Mouse (Mus musculus) kidney, adult 18-20 months (tissue): ENCODE data around the gene Ctnnd2.

Experiments
- DNase-seq: peaks from one replicate; pipeline ENCODE4 v3.0.0; 2021

The Ctnnd2 gene

DNA sequence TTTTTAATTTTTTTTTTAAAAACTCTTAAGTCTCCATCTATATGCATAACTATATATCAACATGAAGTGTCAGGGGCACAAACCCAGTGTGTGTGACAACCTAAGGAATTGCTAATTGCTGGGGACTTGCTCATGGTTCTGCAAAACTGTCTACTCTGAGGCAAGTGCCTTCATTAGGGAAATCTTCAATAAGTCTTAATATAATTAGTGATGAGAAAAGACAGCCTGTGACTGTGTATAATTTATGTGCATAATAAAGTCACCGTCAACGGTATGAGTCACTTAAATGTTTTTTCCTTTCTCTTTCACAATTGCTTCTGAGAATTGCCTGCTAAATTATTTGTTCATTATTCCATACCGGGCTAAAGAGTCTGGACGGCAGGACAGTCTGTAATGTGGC lies 228.7 kb downstream of the Ctnnd2 start:
- DNase-seq = no peak

DNA sequence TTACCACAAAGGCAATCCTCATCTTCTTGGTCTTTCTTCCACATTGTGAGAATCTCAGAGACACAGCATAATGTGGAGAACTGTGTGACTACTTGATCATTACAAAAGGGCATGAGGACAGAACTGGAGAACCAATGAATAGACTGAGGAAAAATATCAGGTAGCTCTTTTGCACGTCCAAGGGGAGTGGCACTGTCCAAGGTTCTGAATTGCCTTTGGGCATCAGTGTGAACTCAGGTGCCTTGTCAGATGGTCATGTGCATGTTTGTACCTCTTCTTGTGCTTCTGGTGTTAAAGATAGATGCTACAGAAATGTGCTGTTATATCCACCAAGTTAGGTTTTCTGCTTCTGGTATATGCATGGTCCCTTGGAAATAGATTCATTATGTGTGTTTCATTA lies 233.9 kb downstream of the Ctnnd2 start:
- DNase-seq = no peak

DNA sequence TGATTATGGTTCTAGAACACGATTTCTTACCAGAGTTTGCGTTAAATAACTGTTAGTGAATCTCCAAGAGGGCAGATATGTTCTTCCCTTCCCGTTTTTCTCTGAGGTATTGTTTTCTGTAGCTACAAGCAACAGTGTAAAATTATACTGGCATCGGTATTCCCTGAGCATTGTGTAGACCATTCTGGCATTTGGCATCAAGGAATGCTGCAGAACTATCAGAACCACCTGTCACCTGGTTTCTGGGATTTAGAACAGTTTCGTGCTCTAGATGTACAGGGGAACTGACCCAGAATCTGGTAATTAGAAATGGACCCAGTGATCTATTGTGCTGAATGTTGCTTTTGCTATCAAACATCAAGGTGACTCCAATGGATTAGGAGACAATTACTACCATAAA lies 250.8 kb downstream of the Ctnnd2 start:
- no peak for DNase-seq

DNA sequence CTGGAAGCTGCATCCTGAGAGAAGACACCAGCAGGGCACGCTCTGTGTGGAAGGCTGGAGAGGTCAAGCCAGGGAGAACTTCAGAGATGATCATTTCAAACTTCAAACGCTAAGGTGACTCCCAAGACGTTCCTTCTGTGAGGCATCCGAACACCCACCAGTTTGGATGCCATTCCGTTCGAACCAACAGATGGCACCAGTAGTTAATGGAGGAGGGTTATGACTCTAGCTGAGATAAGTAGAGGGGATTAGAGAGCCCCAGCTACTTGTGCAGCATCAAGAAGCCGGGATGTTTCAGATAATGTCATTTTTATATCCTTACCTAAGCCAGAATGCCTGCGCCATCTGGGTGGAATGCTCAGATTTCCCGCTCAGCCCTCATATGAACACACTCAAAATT lies 251.9 kb downstream of the Ctnnd2 start:
- no peak for DNase-seq

DNA sequence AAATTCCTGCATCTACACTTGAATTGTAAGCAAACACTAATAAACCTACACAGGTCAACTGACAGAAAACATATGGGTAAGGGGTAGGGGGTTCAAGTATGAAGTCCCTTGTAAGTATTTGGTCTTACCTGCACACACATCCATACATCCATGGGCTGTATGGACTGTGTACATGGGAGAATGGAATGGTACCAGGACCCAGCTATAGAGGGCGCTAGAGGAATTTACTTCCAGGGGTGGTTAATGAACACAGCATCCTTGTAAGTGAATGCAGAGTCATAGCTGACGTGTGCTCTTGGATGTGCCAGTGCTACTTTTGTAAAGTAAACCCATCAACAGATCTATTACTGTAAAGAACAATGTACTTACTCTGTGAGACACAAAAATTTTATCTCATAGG lies 254.9 kb downstream of the Ctnnd2 start:
- DNase-seq = peak; percentile 11

DNA sequence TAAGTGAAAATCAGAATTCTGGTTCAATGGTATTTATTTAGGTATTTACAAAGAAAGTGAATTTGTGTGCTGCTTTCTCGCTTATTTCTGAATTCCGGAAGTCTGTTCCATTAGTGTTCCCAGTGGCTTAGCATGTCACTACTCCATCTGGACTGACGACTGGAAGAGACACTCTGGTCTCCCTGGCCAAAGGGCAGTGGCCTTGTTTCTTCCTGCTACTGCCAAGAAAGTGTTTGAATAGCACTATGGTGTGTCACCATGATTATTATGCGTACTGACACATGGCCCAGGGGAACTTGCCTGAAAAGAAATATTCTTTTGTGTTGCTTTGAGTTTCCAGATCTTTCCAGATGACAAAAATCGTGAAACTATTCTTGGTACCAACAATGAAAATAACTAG lies 266.7 kb downstream of the Ctnnd2 start:
- no peak for DNase-seq

DNA sequence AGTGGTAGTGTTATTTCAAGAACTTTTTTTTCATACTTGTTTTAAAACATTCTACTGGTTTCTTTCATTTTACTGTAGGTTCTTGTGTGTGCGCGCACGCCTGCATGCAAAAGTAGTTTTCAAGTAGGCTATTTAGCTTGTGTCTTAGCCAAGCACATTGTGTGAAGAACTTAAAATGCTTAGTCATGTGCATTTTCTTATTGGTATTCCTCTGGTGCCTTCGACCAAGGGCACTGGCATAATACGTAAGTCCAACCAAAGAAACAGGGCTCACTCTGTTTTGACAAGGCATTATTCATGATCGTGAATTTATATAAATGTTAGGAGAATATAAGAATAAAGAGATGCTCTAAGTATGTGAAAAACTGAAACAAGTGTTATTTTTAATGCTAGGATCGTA lies 278.4 kb downstream of the Ctnnd2 start:
- no peak for DNase-seq

DNA sequence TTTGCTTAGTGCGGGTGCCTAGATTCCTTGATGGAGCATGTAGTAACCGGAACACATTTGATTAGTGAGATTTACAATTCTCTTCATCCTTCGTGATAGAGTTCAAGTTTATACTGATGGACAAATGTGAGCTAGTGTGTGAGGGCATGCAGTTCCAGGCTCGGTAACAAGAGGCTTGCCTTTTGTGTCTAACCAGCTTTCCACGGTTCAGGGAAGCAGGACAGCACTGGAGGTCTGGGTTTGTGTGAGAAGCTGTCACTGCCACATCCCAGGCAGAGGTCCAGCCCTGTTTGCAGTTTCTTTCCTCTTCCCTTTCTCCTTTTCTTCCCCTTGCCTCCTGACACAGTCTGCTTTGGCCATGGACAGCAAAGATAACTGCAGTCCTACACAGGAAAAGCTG lies 279.5 kb downstream of the Ctnnd2 start:
- DNase-seq = no peak

DNA sequence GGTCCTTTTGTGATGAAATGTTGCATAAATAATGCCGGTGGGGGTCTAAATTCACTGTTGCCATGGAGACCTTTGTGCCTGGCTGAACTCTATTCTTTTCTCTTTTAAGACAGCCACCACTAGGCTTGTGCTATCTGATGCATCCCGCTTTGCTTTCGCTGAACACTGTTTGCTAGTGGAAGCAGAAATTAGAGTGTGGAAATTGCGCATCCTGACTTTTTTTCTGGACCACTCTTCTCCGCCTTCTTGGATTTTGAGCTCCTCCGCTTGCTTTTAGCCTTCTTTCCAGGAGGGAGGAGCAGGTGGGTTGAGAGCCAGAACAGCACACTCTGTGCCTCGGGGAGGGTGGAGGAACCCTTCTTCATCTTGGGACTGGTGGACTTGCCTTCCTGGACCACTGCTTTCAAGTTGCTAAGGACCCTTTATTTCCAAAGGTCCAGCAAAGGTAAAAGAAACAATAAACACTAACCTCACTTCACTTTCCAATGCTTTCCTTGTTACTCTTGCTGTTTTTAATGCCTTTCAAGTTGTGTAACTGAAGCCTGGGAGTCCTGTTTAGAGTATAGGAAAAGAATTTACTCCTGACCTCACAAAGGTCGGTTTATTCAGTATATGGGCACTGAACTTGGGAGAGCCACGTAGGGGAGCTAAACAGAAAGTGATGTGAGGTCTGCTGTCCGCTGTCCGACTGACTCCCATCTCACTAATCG lies 285.3 kb downstream of the Ctnnd2 start:
- no peak for DNase-seq

DNA sequence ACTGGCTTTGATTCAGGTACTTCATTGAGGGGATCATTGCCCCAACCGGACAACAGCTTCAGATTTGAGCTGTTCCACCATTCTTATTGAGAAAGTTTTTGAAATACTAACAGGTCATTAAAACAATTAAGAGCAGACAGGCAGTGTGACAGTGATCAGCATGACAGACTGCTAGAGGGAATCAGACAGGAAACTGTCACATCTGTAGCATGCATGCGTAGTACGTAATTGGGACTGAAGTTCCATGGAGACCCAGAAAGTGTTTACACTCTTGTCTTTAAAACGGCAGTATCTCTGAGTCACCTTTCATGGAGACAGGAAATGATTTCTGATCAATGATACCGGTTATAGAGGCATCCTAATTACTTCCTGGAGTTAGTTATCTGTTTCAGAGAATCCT lies 286.3 kb downstream of the Ctnnd2 start:
- DNase-seq = no peak

DNA sequence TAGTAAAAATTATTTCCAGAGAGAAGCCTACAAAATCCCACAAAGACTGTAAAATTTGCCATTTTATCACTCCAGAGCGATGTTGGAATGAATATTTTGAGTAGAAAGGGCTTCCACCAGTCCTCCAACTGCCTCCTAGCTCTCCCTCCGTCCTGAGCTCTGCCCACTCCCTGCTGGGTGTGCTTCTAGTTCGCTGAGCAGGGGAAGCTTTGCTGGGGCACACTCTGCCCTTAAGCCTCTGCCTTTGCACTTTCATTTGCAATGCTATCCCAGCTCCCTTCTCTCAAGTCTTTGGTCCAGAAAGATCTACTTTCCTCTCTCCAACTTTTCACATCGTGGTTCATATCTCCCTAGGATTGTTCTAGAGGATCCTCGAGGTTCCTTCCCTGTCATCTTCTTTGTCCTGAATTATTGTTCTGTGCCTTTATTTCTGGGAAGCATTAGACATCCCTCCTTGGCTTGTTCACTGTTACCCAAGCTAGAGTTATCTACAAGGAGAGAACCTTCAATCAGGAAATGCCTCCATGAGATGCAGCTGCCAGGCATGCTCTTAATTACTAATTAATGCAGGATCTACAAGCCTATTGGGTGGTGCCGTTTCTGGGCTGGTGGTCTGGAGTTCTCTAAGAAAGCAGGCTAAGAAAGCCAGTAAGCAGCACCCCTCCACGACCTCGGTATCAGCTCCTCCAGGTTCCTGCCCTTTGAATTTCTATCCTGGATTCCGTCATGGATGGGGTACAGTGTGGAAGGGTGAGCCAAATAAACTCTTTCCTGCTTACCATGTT lies 288.1 kb downstream of the Ctnnd2 start:
- DNase-seq = no peak

DNA sequence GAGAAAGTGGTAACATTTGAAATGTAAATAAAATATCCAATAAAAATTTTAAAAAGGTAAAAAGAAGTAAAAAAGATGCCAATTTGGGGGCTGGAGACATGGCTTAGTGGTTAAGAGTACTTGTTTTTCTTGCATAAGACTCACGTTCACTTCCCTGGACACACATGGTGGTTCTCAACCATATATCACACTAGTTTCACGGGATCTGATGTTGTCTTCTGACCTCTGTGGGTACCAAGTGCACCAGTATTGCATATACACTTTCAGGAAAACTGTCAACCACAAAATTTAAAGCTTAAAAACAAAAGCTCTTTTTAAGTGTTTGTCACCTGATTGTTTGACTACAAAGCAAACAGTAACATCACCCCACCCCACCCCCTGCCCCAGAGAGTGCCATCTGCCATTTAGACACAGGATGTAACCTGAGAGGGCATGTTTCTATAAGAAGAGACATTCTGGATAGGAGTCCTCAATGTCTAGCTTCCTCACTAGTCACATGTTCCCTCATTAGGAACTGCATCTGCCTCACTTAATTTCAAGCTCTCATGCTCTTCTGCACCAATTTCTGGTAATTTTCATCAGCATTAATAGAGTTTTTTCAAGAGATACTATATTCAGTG lies 290.5 kb downstream of the Ctnnd2 start:
- no peak for DNase-seq

DNA sequence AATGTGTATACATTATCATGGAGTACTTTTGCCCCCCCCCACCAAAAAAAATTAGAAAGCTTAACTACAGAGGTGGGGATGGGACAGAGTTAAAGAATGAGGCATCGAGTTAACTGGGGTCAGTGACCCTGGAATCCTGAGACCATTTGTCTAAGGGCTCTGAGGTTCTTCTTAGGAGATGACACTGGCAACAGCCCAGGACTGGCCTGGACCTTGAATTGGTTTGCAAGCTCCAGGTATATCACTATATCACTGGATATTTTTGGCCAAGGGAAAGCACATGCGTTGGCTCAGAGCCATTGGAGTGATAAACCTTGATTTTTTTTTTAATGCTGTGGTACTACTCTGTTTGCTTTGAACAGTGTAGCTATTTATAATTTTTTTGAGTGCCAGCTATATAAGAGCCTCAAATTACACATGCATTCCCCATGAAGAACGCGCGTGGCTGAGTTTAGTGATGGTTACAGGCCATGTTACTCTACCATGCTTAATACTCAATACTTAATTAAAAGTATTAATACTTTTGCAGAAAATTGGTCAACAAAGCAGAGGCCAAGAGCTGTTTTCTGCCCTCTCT lies 291.2 kb downstream of the Ctnnd2 start:
- no peak for DNase-seq

DNA sequence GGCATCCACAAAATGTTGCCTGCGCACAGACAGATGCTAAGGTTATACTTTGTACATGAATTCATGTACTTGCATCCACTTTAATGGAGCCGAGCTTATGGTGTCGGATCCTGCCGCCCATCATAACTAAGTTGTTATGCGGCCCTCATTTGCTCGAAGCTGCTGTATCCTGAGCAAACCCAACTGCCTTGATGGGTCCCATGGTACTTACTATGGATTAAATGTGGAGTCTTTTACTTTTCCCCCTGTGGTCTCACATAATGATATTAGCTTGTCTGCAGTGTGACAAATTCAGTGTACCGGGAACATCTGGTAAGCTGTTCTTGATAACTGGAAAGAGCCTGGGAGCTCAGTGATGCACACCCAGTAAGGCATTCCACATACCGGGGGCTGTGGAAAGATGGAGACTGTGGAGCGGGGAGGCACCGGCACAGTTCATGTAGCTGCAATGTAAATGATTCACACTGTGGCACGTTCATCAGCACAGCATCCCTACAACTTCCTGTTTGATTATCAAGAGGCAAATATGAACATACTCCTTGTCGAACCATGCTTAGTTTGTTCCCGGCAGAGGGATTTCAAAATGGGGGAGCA lies 294.7 kb downstream of the Ctnnd2 start:
- no peak for DNase-seq

DNA sequence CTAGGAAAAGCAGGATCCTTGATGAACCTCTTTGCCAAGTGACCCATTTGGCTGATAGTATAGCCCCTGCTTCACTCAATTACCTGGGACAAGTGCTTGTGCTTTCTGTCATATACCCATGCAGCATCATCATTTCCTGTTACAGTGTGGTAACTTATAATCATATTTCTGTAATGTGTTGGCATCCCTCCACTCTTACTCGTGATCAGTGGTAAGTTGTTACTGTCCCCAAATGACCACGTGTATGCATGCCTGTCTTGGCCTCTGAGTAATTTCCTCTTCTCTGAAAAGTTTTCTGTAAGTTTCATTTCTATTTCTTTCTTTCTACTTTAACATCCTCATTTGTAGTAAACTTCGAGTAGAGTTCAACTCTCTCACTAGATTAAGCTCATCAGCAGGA lies 296.4 kb downstream of the Ctnnd2 start:
- DNase-seq = no peak

DNA sequence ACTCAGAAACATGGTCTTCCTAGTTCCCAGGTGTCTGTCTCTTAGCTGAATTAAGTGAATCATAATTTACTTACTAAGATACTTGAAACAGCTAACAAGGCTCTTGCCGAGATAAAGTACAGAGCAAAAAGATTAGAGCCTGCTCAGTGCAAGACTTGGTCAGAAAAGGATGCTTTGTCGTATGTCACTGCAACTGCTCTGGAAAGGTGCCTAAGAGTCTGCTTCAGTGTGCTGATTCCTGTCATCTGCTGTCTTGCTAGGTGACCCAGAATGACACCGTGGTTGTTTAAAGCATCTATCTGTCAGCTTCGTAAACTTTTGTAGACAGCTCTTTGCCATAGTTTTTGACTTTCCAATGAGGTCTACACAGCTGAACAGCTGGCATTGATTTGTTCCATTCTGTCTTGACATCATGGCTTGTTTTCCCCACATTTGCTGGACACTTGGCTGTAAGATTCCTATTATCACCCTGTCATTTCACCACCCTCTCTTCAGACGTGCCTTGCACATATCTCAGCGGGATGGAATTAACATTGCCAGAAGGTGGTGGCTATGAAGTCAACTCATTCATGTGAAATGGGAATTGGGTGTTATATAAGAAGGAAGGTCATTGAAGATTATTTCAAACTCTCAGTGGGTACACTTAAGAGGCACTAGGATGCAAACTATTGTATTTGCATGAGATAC lies 299.0 kb downstream of the Ctnnd2 start:
- no peak for DNase-seq

DNA sequence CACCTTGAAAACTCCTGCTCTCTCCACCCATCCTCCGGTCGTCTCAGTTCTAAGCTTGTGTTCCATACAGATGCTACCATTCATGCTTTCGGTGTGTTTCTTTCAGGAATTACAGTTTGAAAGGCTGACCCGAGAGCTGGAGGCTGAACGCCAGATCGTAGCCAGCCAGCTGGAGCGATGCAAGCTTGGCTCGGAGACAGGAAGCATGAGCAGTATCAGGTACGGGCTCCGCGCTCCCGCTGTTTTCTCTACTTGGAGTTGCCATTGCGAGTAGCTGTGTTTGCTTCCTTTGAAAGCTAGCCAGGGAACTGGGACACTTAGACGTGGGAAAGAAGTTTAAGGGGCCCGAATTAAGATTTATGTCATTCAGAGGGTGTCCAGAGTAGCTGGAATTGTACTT lies 308.3 kb downstream of the Ctnnd2 start:
- no peak for DNase-seq

DNA sequence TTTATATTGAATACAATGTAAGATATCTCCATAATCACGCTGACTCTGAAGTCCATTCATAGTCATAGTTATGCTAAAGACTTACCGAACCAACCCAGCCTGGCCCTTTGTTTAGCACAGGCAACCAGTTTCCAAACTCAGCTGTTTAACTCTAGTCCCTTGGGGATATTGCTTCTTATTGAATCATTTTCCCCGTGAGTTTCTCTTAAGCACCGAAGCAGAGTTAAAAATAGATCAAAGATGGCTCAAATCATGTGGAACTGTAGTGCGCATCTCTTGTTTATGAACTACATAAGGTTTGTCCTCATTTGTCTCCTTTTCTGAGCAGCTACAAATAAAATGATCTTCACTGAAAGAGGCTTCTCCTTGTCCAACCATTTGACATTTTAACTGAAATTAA lies 334.1 kb downstream of the Ctnnd2 start:
- DNase-seq = no peak

DNA sequence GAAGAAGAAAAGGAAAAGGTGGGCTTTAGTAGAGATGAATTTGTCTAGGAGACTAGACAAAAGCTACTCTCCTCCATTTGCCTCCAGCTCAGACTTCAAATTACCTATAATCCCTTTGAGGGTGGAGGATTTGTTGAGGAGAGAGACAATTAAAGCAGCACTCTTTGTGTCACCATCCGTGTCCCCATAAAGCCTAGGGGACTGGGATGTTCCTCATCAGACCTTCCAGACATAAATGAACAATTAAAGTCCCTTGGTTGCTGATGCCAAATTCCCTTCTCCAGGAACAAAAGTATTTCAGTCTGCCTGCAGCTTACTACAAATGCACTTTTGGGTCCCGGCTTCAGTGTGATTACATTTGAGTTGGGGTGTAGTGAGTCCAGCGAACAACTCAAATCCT lies 340.1 kb downstream of the Ctnnd2 start:
- no peak for DNase-seq

DNA sequence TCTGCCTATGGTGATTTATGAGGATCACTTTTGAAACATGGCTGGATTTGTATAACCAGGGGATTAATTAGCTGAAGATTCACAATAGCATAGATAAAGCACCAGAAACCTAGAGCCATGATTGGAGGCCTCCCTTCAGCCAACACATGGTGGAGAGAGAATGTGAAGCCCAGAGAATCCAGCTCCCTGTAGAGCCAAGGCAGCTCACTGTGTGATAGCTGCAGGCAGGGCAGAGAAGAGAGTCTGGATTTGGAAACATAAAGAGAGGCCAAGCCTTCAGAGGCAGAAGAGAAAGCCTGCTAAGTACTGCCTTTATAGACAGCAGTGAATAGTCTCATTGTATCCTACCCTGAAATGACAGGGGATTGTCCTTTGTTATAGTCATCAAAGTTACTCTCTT lies 340.7 kb downstream of the Ctnnd2 start:
- no peak for DNase-seq

DNA sequence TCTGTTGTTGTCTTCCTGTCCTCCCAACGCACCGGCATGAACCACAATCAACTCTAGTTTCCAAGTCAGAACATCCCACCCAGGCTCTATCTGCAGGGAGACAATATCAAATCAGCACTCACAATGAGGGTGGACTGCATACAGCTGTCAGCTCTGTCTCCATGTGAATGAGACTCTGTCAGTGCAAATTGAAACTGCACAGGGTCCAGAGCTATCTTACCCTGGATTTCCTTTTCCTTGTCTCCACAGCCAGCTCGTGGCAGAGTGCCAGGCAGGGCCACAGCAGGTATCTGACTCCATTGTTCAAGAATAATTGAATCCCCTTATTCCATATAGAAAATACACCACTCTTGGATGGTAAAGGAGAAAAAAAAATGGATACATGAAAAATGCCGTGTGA lies 343.0 kb downstream of the Ctnnd2 start:
- DNase-seq = no peak

DNA sequence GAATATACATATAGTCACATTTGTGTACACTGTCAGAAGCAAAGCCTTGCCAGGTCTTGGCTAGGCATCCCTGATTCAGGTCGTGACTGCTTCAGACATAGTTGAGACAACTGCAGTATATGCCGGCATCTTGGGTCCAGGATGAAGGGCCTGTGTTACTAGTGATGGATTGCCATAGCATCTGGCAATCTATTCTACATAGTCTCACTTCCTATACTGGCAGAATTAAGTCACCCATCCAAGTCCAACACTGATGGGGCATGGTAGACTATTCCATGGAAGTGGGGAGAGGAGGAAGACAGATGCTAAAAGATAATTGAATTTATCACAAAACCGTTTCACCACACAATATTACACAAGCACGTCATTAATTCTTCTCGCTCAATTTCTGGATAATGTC lies 369.1 kb downstream of the Ctnnd2 start:
- DNase-seq = no peak

DNA sequence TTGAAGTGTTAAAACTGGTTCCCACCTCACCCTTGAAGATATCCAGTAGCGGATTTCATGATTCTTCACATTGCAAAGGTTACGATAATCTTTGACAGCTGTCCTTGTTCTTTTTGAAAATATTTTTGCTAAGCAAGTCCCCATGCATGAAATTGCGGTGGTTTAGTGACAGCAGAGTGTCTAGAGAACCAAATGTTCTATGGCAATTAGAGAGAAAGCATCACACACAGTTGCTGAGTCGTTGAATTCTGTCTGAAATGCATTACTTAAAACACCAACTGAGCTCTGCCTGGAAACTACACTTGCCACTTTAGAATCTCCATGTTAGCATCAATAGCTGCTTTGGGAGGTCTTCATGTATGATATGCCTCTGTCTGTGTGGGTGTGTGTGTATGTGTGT lies 375.9 kb downstream of the Ctnnd2 start:
- no peak for DNase-seq
